Mouse (Mus musculus) kidney, adult 2 months (tissue): Measurements from ENCODE around the gene Raver2. TPM values are rescaled to one million over a fixed set of nuclear protein-coding genes. Genes with fewer than 3 reads are reported as not detected.

Source experiments
- DNase-seq: peaks from one replicate; pipeline ENCODE4 v3.0.0; 2021
- H3K27ac ChIP-seq: fragments of 200-500 bp; 2 replicates; pipeline ENCODE4 v1.5.1; 2012; ENCODE audit warnings: low read depth, low read length, control low read depth, inconsistent platforms; ENCODE audit not compliant: insufficient read depth
- H3K27me3 ChIP-seq: fragments of 200-500 bp; replicated peaks from 2 replicates; pipeline ENCODE4 v1.6.1; 2012; ENCODE audit warnings: mild to moderate bottlenecking, moderate library complexity, low read length, inconsistent platforms; ENCODE audit not compliant: control insufficient read depth, insufficient read depth
- H3K36me3 ChIP-seq: fragments of 200-500 bp; 2 replicates; pipeline ENCODE4 v1.6.1; 2012; ENCODE audit warnings: mild to moderate bottlenecking, moderate library complexity, low read length, inconsistent platforms; ENCODE audit not compliant: control insufficient read depth, insufficient read depth
- H3K4me1 ChIP-seq: fragments of 200-500 bp; 2 replicates; pipeline ENCODE4 v1.6.1; 2011; ENCODE audit warnings: low read length; ENCODE audit not compliant: control insufficient read depth, insufficient read depth
- H3K4me3 ChIP-seq: fragments of 200-500 bp; 2 replicates; pipeline ENCODE4 v1.5.1; 2011; ENCODE audit warnings: mild to moderate bottlenecking, low read depth, low read length, control low read depth; ENCODE audit not compliant: insufficient read depth
- CTCF ChIP-seq: fragments of 200-500 bp; conservative IDR thresholded peaks from 2 replicates; pipeline ENCODE4 v1.5.1; 2011; ENCODE audit warnings: low read depth, mild to moderate bottlenecking, control low read depth, low read length, moderate library complexity, mixed read lengths; ENCODE audit not compliant: insufficient read depth, insufficient read length
- POLR2A ChIP-seq: fragments of 200-500 bp; IDR thresholded peaks from one replicate; pipeline ENCODE4 v1.6.1; 2011; ENCODE audit warnings: low read depth, low read length, control low read depth
- WGBS: fragments of 180-500 bp; shearing (Covaris S2); methylation state at CpG from one replicate; pipeline ENCODE4 v1.1.7; 2018; 5-methylcytosine and 5-hydroxymethylcytosine counted together
- polyA plus RNA-seq: library from polyadenylated mRNA; depleted of rRNA; stranded (reverse); fragments of >200 nt; gene quantifications from 2 replicates; pipeline ENCODE4 v1.2.3, GENCODE M21; 2012

The Raver2 gene
- polyA plus RNA-seq, 1 experiment = 2.3 TPM

DNA sequence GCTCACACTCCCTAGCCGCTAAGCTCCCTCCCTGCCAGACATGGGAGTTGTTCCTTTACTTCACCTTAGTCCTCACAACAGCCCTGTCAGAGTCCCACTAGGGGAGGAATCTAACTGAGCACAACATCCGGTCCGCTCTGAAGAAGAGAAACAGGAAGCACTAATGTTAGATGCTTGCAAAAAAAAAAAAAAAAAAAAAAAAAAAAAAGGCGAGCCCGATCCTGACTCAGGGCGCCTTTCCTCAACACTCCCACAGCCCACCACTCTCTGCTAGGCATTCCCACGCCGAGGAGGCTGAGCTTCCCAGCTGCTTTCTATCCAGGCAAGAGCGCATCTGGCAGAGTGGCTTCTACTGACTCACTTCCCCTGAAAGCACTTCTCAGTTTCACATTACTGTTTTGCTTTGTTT lies 113.8 kb downstream of the Raver2 start:
- WGBS = 44% methylated on average over 9 of the region's 9 CpGs
- TF ChIP-seq CTCF (no peak), POLR2A (no peak)
- Histone ChIP-seq H3K27me3 (no peaks in the 10 kb centered on the region), H3K27ac (peak overlapping the region; percentile 91), H3K36me3 (peaks cover 3% of the 10 kb centered on the region), H3K4me3 (peak overlapping the region; percentile 40; the same call in 1 of the 2 replicates), H3K4me1 (no peaks in the 10 kb centered on the region)
- peak; percentile 65 for DNase-seq

DNA sequence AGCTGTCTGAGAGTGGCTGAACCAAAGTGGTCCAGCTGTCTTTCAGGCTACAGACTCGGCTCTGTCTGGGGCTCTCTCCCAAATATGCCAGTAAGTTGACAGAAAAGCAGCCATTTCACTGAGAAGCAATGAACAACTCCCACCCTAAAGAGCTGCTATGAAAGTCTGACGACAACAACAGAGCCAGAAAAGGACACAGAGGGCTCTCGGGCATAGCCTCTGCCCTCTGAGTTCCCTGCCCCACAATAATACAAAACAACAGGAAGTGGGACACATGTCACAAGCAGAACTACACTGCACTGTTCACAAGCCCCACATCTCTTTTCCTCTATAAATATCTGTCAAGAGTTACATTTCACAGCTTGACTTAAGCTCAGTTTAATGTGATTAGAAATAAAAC lies 116.4 kb downstream of the Raver2 start:
- Histone ChIP-seq H3K36me3 (peaks cover 1% of the 10 kb centered on the region; the same call in 1 of the 2 replicates), H3K27me3 (no peaks in the 10 kb centered on the region), H3K27ac (peak overlapping the region; percentile 82), H3K4me1 (no peaks in the 10 kb centered on the region; the same call in 1 of the 2 replicates), H3K4me3 (no peak overlapping the region)
- DNase-seq = peak; percentile 52
- 44% methylated on average over 3 of the region's 3 CpGs for WGBS
- TF ChIP-seq POLR2A (no peak), CTCF (no peak)

DNA sequence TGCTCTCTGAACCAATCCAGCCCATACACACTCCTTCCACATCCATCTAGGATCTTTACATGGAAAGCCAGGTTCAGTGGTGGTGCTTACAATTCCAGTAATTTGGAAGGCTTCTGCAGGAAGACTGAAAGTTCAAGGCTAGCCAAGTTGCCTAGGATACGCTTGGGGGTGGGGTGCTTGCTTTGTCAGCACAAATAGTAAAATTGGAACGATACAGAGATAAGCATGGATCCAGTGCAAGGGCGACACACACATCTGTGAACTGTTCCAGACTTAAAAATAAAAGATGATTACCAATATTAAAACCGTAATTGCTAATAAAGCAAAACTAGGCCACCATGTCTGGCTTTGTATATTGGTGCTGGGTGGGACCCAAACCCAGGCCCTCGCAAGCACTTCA lies 117.8 kb downstream of the Raver2 start:
- peak; percentile 28 for DNase-seq
- WGBS = 78% methylated on average over 5 of the region's 5 CpGs
- H3K27me3 ChIP-seq = no peaks in the 10 kb centered on the region
- H3K4me1 ChIP-seq = no peaks in the 10 kb centered on the region; the same call in 1 of the 2 replicates
- TF ChIP-seq CTCF (no peak), POLR2A (no peak)
- no peak overlapping the region for H3K27ac ChIP-seq
- peaks cover 5% of the 10 kb centered on the region; the same call in 1 of the 2 replicates for H3K36me3 ChIP-seq
- no peak overlapping the region for H3K4me3 ChIP-seq

DNA sequence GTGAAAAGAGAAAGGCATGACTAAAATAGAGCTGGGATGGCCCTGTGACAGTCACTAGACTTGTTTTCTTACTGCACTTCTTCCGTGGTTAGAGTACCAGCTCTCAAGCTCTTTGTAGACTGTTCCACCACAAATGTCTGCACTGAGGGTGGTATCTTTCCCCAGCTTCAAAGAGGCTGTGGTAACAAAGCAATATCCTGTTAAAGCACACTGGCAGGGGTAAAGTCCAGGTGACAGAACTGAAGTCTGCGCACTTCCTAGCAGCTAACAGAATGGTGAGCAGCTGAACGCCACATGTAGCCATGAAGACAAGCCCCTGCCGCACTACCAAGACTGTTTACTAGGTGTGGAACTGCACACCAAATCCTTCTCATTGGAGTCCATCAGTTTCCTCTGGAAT lies 118.6 kb downstream of the Raver2 start:
- Histone ChIP-seq H3K4me3 (no peak overlapping the region), H3K36me3 (peaks cover 5% of the 10 kb centered on the region; the same call in 1 of the 2 replicates), H3K27me3 (no peaks in the 10 kb centered on the region), H3K4me1 (peaks cover 2% of the 10 kb centered on the region; the same call in 1 of the 2 replicates), H3K27ac (no peak overlapping the region; the same call in 1 of the 2 replicates)
- no peak for DNase-seq
- 81% methylated on average over 4 of the region's 4 CpGs for WGBS
- TF ChIP-seq POLR2A (no peak), CTCF (no peak)

DNA sequence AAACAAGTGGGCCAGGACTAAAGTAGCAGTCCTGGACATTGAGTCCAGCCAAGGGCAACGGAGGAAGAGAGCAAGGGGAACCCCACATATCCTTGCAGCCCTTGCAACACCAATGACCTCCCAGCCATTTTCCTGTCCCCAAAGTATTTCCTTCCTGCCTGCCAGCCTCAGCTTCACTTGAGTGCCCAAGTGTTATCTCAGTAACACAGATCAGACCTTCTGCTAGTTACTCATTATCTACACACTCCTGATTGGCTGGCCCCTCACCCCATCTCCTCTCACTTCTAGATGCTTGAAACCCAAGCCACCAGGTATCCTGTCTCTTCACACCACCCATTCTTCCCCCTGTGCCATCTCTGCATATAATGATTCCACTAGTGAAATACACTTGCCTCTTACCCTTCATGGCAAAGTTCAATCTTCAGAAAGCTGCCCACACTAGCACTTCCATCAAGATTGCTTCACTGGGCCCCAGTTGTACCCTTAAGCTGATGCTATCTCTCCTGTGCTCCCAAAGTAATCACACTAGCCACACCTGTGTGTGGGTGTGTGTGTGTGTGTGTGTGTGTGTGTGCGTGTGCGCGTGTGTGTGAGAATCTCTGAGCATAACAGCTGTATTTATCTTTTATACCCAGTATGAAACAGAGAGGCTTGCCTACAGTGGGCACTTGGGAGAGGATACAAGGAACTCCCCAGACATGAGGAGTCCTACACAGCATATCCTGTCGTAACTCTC lies 123.6 kb downstream of the Raver2 start:
- Histone ChIP-seq H3K36me3 (peaks cover 3% of the 10 kb centered on the region; the same call in 1 of the 2 replicates), H3K27me3 (no peaks in the 10 kb centered on the region), H3K4me1 (peaks cover 12% of the 10 kb centered on the region), H3K27ac (no peak overlapping the region), H3K4me3 (no peak overlapping the region)
- WGBS = 74% methylated on average over 5 of the region's 5 CpGs
- TF ChIP-seq CTCF = no peak
- TF ChIP-seq POLR2A = no peak
- DNase-seq = peak; percentile 31

DNA sequence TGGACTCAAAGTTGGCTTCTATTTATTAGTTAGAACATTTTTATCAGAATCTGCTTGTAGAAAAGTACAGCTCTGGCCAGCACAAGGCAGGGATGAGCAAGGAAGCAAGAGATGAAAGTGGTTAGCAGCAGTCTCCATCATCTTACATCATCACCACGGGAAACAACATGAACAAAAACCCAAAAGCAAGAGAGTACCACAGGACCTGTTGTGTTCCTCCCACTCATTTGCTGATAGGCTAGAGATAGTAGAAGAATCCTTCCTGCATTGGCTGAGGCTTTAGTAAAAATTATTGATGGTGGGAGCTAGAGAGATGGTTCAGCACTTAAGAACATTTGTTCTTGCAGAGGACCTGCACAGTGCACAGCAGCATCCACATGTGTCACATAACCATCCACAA lies 125.4 kb downstream of the Raver2 start:
- 79% methylated on average over 1 of the region's 1 CpGs for WGBS

DNA sequence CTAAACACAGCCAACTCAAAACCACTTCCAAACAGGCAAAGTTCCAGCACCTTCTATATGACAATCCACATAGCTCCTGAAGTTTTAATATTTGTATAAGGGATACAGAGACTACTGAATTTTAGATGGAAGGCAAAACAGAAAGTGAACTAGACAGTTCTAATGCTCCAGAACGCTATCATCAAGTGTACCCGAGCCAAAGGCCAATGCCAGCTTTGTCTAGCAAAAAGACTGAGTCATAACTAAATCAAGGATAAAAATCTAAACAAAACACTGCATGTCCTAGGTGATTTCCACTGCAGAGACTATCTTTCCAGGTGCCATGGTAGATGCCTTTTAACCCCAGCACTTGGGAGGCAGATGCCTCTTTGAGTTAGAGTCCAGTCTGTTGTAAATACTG lies 127.6 kb downstream of the Raver2 start:
- peaks cover 22% of the 10 kb centered on the region for H3K4me1 ChIP-seq
- DNase-seq = no peak
- H3K27me3 ChIP-seq = no peaks in the 10 kb centered on the region
- no peak overlapping the region for H3K27ac ChIP-seq
- TF ChIP-seq POLR2A (no peak), CTCF (no peak)
- WGBS = 64% methylated on average over 2 of the region's 2 CpGs
- no peaks in the 10 kb centered on the region; the same call in 1 of the 2 replicates for H3K36me3 ChIP-seq
- H3K4me3 ChIP-seq = no peak overlapping the region

More for the DNA sequence above, 125.4 kb downstream of the Raver2 start:
- peaks cover 3% of the 10 kb centered on the region; the same call in 1 of the 2 replicates for H3K36me3 ChIP-seq
- no peak overlapping the region for H3K27ac ChIP-seq
- H3K4me1 ChIP-seq = peaks cover 22% of the 10 kb centered on the region
- H3K27me3 ChIP-seq = no peaks in the 10 kb centered on the region
- TF ChIP-seq POLR2A = no peak
- TF ChIP-seq CTCF = no peak
- no peak overlapping the region for H3K4me3 ChIP-seq
- no peak for DNase-seq
